Mouse (Mus musculus) CD4-positive naive resting alpha-beta T cell, adult 76 days (primary cell): ENCODE data around the gene Gm49387. TPM values are rescaled to one million over a fixed set of nuclear protein-coding genes. Genes with fewer than 3 reads are reported as not detected.

Experiments
- total RNA-seq: library from RNA; stranded (reverse); gene quantifications from one replicate; pipeline ENCODE4 v1.2.4, GENCODE M21; 2023

Gene Gm49387
- total RNA-seq, result not detected

GRCm38 (mm10) chr14:31640346-31640889, at the start of gene Gm49387:
TSS of gene Gm49387 (minus strand) at chr14:31640878.

GRCm38 (mm10) chr14:31640890-31641505, 320 bp upstream of the Gm49387 start, which contains the start of the genes Btd and Hacl1:
TSS of gene Btd (plus strand) at chr14:31641028.
TSS of gene Hacl1 (minus strand) at chr14:31641286.

GRCm38 (mm10) chr14:31591243-31591642, 49.4 kb downstream of the Gm49387 start, which contains the start of gene Colq:
TSS of gene Colq (minus strand) at chr14:31591343.

Other genes starting within 250 kb of the Gm49387 start
- 74.8 TPM for gene Sh3bp5, start 204.8 kb downstream of the Gm49387 start, total RNA-seq
- 43.0 TPM for gene Eaf1, start 146.5 kb downstream of the Gm49387 start, total RNA-seq
- gene Mettl6, start 145.8 kb downstream of the Gm49387 start, total RNA-seq, result 46.8 TPM
- gene Colq, start 49.5 kb downstream of the Gm49387 start, total RNA-seq, result 1.1 TPM
- 8.3 TPM for gene Btd, start 150 bp upstream of the Gm49387 start, total RNA-seq
- 11.0 TPM for gene Hacl1, start 408 bp upstream of the Gm49387 start, total RNA-seq
- 36.9 TPM for gene Ankrd28, start 189.8 kb upstream of the Gm49387 start, total RNA-seq